Mouse (Mus musculus) hindbrain, embryonic 14.5 days (tissue): ENCODE data around the gene Fat1. TPM values are rescaled to one million over a fixed set of nuclear protein-coding genes. Genes with fewer than 3 reads are reported as not detected.

Source experiments
- ATAC-seq: fragments of 200-750 bp; cut with Nextera tagmentation; 2 replicates; pipeline ENCODE4 v1.8.0; 2017; ENCODE audit warnings: moderate number of reproducible peaks, mild to moderate bottlenecking, moderate TSS enrichment, moderate library complexity; ENCODE audit not compliant: low FRiP score
- DNase-seq: peaks from one replicate; pipeline ENCODE4 v3.0.0-alpha.2; 2015; ENCODE audit warnings: low spot score
- H3K27ac ChIP-seq: fragments of 300-500 bp; sonication (generic); 2 replicates; pipeline ENCODE4 v1.5.1; 2014; ENCODE audit warnings: mild to moderate bottlenecking, moderate library complexity
- H3K27me3 ChIP-seq: fragments of 300-500 bp; sonication (generic); 2 replicates; pipeline ENCODE4 v1.6.1; 2014; ENCODE audit warnings: mild to moderate bottlenecking, low read length, mixed read lengths; ENCODE audit not compliant: control insufficient read depth, insufficient read depth
- H3K36me3 ChIP-seq: fragments of 300-500 bp; sonication (generic); replicated peaks from 2 replicates; pipeline ENCODE4 v1.6.1; 2014; ENCODE audit not compliant: control insufficient read depth, insufficient read depth
- H3K4me1 ChIP-seq: fragments of 300-500 bp; sonication (generic); replicated peaks from 2 replicates; pipeline ENCODE4 v1.6.1; 2014; ENCODE audit warnings: antibody characterized with exemption, low read length, mixed read lengths; ENCODE audit not compliant: control insufficient read depth, insufficient read depth
- H3K4me2 ChIP-seq: fragments of 300-500 bp; sonication (generic); replicated peaks from 2 replicates; pipeline ENCODE4 v1.6.1; 2014; ENCODE audit warnings: mild to moderate bottlenecking, moderate library complexity
- H3K4me3 ChIP-seq: fragments of 300-500 bp; sonication (generic); replicated peaks from 2 replicates; pipeline ENCODE4 v1.5.1; 2014; ENCODE audit warnings: mild to moderate bottlenecking, low read length
- H3K9ac ChIP-seq: fragments of 300-500 bp; sonication (generic); 2 replicates; pipeline ENCODE4 v1.6.1; 2014
- H3K9me3 ChIP-seq: fragments of 300-500 bp; sonication (generic); 2 replicates; pipeline ENCODE4 v1.6.1; 2016; ENCODE audit warnings: low read length; ENCODE audit not compliant: control insufficient read depth
- WGBS: fragments of 180-500 bp; shearing (Covaris S2); extraction: QIAGEN DNeasy Blood & Tissue Kit; methylation state at CpG from one replicate; pipeline ENCODE4 v1.1.7; 2014; 5-methylcytosine and 5-hydroxymethylcytosine counted together
- polyA plus RNA-seq: library from polyadenylated mRNA; unstranded; fragments of >200 nt; fragmentation: Nextera tagmentation; extraction: Ambion mirVana; gene quantifications from 2 replicates; pipeline ENCODE4 v1.2.1, GENCODE M21; 2014

Fat1 gene
- polyA plus RNA-seq, 1 experiment from 2014 or later, result 28.8 TPM

DNA sequence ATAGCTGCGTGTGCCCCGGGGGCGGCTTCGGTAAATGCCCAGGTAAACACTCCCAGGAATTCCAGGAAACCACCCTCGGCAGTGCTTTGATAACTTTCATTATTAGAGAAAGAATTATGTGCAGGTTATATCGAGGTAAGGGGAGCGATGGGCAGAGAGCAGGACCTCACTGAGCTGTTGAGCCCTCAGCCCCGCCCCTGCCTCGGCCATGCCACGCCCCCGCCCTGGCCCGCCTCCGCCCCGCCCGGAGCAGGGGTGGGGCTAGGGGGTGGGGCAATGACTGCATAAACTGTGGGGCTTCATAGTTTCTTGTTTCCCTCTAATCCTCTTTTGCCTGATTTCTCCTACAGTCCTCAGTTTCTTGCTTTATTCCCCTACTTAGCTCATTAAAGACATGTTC lies 103.1 kb downstream of the Fat1 start:
- Histone ChIP-seq H3K4me2 (no peak overlapping the region), H3K4me3 (no peak overlapping the region), H3K9ac (no peak overlapping the region), H3K36me3 (peaks cover 80% of the 10 kb centered on the region), H3K27ac (no peak overlapping the region), H3K27me3 (no peaks in the 10 kb centered on the region), H3K9me3 (no peaks in the 10 kb centered on the region), H3K4me1 (no peaks in the 10 kb centered on the region)
- ATAC-seq, result no peak
- WGBS, result 90% methylated on average over 15 of the region's 15 CpGs
- DNase-seq, result no peak

DNA sequence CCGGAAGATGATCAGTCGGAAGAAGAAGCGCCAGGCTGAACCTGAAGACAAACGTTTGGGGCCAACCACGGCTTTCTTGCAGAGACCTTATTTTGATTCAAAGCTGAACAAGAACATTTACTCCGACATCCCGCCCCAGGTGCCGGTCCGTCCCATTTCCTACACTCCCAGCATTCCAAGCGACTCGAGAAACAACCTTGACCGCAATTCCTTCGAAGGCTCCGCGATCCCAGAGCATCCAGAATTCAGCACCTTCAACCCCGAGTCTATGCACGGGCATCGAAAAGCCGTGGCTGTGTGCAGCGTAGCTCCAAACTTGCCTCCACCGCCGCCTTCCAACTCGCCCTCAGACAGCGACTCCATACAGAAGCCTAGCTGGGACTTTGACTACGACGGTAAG lies 108.9 kb downstream of the Fat1 start:
- Histone ChIP-seq H3K4me2 (no peak overlapping the region), H3K9ac (no peak overlapping the region), H3K4me3 (no peak overlapping the region), H3K36me3 (peaks cover 62% of the 10 kb centered on the region), H3K4me1 (no peaks in the 10 kb centered on the region), H3K9me3 (no peaks in the 10 kb centered on the region), H3K27ac (no peak overlapping the region), H3K27me3 (no peaks in the 10 kb centered on the region)
- 95% methylated on average over 26 of the region's 26 CpGs for WGBS
- ATAC-seq (no peak), DNase-seq (no peak)

DNA sequence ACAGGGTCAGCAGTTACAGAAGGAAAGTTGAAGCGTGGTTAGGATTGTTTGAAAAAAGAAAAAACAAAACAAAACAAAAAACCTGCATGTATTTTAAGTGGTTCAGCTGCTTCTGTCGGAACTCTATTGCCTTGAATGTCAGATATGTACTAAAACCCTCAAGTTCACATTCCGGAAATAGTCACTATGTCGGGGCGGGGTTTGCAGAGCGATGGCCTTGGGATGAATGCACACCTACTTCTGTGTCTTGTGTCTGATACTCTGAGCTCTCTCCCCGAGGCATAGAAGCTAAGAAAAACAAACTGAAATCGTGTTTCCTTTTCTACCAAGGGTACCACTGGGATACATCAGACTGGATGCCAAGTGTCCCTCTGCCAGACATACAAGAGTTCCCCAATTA lies 115.2 kb downstream of the Fat1 start:
- no peak overlapping the region for H3K4me3 ChIP-seq
- H3K9me3 ChIP-seq, result 0 out of 2 replicates have a peak, but pooled peaks cover 4% of the 10 kb centered on the region
- H3K9ac ChIP-seq, result no peak overlapping the region
- H3K27me3 ChIP-seq, result no peaks in the 10 kb centered on the region
- ATAC-seq (no peak), DNase-seq (no peak)
- H3K4me2 ChIP-seq, result no peak overlapping the region
- no peak overlapping the region for H3K27ac ChIP-seq
- 93% methylated on average over 8 of the region's 8 CpGs for WGBS
- H3K4me1 ChIP-seq, result no peaks in the 10 kb centered on the region
- peaks cover 40% of the 10 kb centered on the region for H3K36me3 ChIP-seq

DNA sequence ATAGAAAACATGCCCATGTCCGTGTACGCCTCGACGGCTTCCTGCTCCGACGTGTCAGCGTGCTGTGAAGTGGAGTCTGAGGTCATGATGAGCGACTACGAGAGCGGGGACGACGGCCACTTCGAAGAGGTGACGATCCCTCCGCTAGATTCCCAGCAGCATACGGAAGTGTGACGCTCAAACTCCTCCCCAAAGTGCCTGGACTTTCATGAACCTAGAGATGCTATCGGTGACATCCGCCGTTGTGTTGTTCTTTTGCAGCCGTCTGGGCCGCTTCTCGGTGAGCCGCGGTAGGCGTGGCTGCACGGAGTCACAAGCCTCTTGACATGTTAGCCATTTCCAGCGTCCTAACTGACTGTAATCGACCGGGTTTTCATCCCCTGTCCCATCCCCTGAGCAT lies 116.0 kb downstream of the Fat1 start:
- no peak overlapping the region for H3K4me3 ChIP-seq
- no peak for ATAC-seq
- H3K9me3 ChIP-seq, result 0 out of 2 replicates have a peak, but pooled peaks cover 4% of the 10 kb centered on the region
- peaks cover 37% of the 10 kb centered on the region for H3K36me3 ChIP-seq
- H3K4me1 ChIP-seq, result no peaks in the 10 kb centered on the region
- no peak overlapping the region for H3K4me2 ChIP-seq
- H3K27me3 ChIP-seq, result no peaks in the 10 kb centered on the region
- no peak for DNase-seq
- no peak overlapping the region for H3K9ac ChIP-seq
- WGBS, result 96% methylated on average over 30 of the region's 30 CpGs
- H3K27ac ChIP-seq, result no peak overlapping the region

DNA sequence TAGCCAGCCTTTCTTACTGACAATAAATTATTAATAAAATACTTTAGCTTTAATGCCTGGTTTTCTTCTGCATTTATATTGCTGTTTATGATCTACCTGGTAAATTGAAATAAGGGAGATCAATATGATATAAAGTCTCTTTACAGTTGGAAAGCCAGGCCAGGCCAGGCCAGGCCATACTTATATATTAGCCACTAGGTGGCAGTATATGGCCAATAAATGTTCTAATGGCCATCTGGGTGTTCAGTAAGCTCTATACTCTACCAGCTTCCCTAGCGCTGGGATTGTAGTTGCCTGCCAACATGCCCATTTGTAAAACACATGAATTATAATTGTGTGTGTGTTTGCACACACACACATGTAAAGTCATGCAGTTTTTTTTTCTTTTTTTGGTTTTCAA lies 117.0 kb downstream of the Fat1 start:
- Histone ChIP-seq H3K9me3 (0 out of 2 replicates have a peak, but pooled peaks cover 4% of the 10 kb centered on the region), H3K4me3 (no peak overlapping the region), H3K27ac (no peak overlapping the region), H3K9ac (no peak overlapping the region), H3K4me1 (no peaks in the 10 kb centered on the region), H3K4me2 (no peak overlapping the region), H3K27me3 (no peaks in the 10 kb centered on the region), H3K36me3 (peaks cover 37% of the 10 kb centered on the region)
- WGBS, result 76% methylated on average over 1 of the region's 1 CpGs
- DNase-seq (peak; percentile 50), ATAC-seq (no peak)

DNA sequence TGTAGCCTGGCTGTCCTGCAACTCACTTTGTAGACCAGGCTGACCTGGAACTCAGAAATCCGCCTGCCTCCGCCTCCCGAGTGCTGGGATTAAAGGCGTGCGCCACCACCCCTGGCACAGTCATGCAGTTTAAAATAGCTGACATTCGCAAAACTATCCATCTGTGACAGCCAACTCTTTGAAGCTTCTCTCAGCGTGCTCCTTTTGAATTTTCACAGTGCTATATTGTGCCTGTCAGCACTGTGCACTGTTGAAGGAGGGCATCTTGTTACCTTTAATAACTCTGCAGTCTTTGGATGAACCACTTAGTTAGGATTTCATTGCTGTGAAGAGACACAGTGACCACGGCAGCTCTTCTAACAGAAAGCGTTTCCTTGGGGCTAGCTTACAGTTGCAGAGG lies 117.4 kb downstream of the Fat1 start:
- Histone ChIP-seq H3K9ac (no peak overlapping the region), H3K36me3 (peaks cover 37% of the 10 kb centered on the region), H3K27me3 (no peaks in the 10 kb centered on the region), H3K4me1 (no peaks in the 10 kb centered on the region), H3K9me3 (0 out of 2 replicates have a peak, but pooled peaks cover 4% of the 10 kb centered on the region), H3K4me2 (no peak overlapping the region), H3K27ac (no peak overlapping the region), H3K4me3 (no peak overlapping the region)
- no peak for DNase-seq
- no peak for ATAC-seq
- WGBS, result 91% methylated on average over 9 of the region's 9 CpGs

DNA sequence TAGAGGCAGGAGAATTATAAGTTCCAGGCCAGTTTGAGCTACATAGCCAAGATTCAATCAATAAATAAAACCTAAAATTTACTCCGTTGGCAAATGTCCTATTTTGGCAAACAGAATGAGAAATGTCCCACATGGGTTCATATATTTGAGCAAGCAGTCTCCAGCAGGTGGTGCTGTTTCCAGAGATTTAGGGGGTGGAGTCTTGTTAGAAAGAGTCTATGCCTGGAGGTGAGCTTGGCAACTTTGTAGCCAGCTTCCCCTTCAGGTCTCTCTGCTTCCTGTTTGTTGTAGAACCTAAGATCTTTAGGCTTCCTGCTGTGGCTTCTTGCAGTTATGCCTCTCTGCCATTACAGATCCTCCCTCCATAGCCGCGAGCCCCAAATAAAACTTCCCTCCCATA lies 120.3 kb downstream of the Fat1 start:
- Histone ChIP-seq H3K9me3 (0 out of 2 replicates have a peak, but pooled peaks cover 4% of the 10 kb centered on the region), H3K36me3 (peaks cover 31% of the 10 kb centered on the region), H3K4me2 (no peak overlapping the region), H3K27me3 (no peaks in the 10 kb centered on the region), H3K27ac (no peak overlapping the region), H3K4me1 (no peaks in the 10 kb centered on the region), H3K9ac (no peak overlapping the region), H3K4me3 (no peak overlapping the region)
- 97% methylated on average over 3 of the region's 3 CpGs for WGBS
- DNase-seq, result no peak
- ATAC-seq, result no peak

DNA sequence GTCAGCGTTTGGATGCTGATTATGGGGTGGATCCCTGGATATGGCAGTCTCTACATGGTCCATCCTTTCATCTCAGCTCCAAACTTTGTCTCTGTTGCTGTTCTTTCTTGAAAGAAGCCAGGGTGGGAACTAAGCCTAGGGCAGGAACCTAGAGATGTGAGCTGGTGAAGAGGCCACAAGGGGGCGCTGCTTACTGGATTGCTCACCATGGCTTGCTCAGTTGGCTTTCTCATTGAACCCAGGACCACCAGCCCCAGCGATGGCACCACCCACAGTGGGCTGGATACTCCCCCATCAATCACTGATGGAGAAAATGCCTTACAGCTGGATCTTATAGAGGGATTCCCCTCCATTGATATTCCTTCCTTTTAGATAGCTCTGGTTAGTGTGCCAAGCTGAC lies 121.6 kb downstream of the Fat1 start:
- H3K9ac ChIP-seq, result no peak overlapping the region
- no peaks in the 10 kb centered on the region for H3K4me1 ChIP-seq
- H3K9me3 ChIP-seq, result no peaks in the 10 kb centered on the region
- 16% methylated on average over 2 of the region's 3 CpGs for WGBS
- no peak for ATAC-seq
- H3K4me2 ChIP-seq, result no peak overlapping the region
- H3K4me3 ChIP-seq, result no peak overlapping the region
- H3K27ac ChIP-seq, result no peak overlapping the region
- no peak for DNase-seq
- H3K36me3 ChIP-seq, result peaks cover 18% of the 10 kb centered on the region; the same call in 1 of the 2 replicates
- H3K27me3 ChIP-seq, result no peaks in the 10 kb centered on the region

DNA sequence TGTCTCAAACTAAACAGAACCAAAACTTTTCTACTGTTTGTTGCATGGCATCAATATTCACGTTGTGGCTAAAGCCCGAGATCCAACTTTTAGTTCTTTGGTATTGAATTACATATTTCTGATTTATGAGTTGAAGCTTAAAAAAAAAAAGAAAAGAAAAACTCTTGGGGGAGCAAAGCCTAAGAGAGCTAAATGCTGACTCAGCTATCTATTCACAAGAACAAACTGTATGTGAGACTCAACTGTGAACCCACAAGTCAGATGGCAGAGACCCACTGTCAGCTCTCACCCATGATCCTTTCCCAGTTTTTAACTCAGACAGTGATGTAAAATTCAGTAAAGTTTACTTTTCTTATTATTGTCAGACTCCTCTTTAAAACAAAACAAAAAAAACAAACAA lies 124.8 kb downstream of the Fat1 start:
- WGBS, result 98% methylated on average over 2 of the region's 2 CpGs
- Histone ChIP-seq H3K4me1 (no peaks in the 10 kb centered on the region), H3K9me3 (no peaks in the 10 kb centered on the region), H3K27me3 (no peaks in the 10 kb centered on the region), H3K4me3 (no peak overlapping the region), H3K27ac (no peak overlapping the region), H3K4me2 (no peak overlapping the region), H3K36me3 (no peaks in the 10 kb centered on the region), H3K9ac (no peak overlapping the region)
- no peak for DNase-seq
- no peak for ATAC-seq

DNA sequence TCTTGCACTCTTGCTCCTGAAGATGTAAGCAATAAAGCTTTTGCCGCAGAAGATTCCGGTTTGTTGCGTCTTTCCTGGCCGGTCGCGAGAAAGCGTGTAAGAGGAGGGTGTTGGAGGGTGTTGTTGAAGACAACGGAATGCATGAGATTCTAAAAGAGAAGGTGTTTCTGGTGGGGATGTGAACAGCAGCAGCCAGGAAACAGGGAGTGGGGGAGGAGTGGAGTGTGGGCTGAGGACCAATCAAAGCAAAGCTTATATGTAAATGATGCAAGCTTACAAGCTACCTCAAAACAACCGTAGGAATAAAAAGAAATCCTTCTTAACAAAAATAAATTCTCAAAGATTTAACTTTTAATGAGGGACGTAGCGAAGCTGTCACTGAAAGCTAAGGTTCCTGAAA lies 127.1 kb downstream of the Fat1 start:
- Histone ChIP-seq H3K4me3 (no peak overlapping the region), H3K27me3 (no peaks in the 10 kb centered on the region), H3K4me2 (no peak overlapping the region), H3K9ac (no peak overlapping the region), H3K4me1 (no peaks in the 10 kb centered on the region), H3K36me3 (no peaks in the 10 kb centered on the region), H3K27ac (no peak overlapping the region), H3K9me3 (no peaks in the 10 kb centered on the region)
- 95% methylated on average over 11 of the region's 11 CpGs for WGBS
- ATAC-seq, result no peak
- no peak for DNase-seq
